Mouse (Mus musculus): ENCODE results near the gene Ap1g2. TPM values are rescaled to one million over a fixed set of nuclear protein-coding genes. Genes with fewer than 3 reads are reported as not detected.

Gene Ap1g2
- polyA plus RNA-seq, 1 experiment = 6.5 TPM

DNA sequence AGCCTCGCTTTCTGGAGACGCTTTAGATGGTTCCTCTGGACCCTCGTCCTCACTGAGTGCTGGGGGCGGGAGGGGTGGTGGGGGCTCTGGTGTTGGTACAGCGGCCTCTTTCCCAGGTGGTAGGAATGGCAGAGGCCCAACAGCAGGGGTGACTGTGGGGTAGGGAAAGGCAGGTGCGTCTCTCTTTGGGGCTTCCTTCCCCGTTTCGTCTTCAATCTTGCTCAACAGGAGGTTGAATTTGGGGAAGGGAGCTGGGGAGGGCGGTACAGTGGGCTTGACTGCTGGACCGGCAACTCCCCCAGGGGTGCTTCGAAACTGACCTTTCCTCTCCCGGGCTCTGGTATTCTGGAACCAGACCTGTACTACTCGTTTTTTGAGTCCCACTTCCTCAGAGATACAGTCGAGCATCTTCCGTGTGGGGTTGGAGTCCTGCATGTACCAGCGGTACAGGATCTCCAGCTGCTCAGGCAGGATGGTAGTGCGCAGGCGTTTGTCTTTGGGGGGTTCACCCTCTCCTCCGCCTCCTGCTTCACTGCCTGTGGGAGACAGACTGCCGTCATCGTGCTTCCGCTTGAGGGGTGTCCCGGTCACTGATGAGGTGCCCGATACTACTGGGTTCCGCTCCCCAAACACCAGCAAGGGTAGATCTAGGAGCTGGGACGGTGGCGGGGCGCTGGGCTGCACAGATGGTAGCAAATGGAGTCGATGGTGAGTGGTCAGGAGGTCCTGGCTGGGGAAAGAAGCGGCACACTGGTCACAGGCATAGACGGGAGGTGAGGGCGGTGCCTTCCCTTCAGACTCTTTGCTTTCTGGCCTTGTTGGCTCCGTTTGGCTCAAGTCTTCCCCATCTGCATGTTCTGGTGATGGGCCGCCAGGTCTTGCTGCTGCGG, 41.7 kb downstream of the Ap1g2 start:
- Histone ChIP-seq H3K27me3 (ENCODE audit: control insufficient read depth, insufficient read depth, insufficient read length) (no peaks in the 10 kb centered on the region), H3K4me2 (ENCODE audit: low read depth) (no peak overlapping the region), H3K4me3 (no peak overlapping the region), H3ac (ENCODE audit: control insufficient read depth, insufficient read length) (no peak overlapping the region), H3K36me3 (ENCODE audit: control insufficient read depth, insufficient read depth) (no peaks in the 10 kb centered on the region), H3K79me2 (ENCODE audit: control insufficient read depth, insufficient read depth) (no peaks in the 10 kb centered on the region)
- TF ChIP-seq USF1 (IDR thresholded peaks at IDR 0.05; ENCODE audit: low read depth) (no peak), CEBPB (IDR thresholded peaks at IDR 0.05; ENCODE audit: insufficient read depth, poor library complexity, severe bottlenecking) (no peak), SRF (IDR thresholded peaks at IDR 0.05; ENCODE audit: control insufficient read depth, insufficient read length, low read depth) (no peak), MAX (IDR thresholded peaks at IDR 0.05; ENCODE audit: low read depth) (no peak), E2F4 (IDR thresholded peaks at IDR 0.05; ENCODE audit: insufficient read depth) (no peak), MYOG (IDR thresholded peaks at IDR 0.05; ENCODE audit: control insufficient read depth in 1 of 3, insufficient read depth in 1 of 3, insufficient read length in 2 of 3, low read depth in 2 of 3) (no peak), TCF12 (IDR thresholded peaks at IDR 0.05; ENCODE audit: insufficient read depth, poor library complexity, severe bottlenecking) (no peak), POLR2AphosphoS2 (IDR thresholded peaks at IDR 0.05; ENCODE audit: insufficient read length, low read depth) (no peak), MYOD1 (IDR thresholded peaks at IDR 0.05; ENCODE audit: control insufficient read depth in 1 of 3, insufficient read length in 2 of 3, low read depth in 2 of 3) (no peak), POLR2A (IDR thresholded peaks at IDR 0.05; ENCODE audit: insufficient read length, low read depth) (no peak), REST (IDR thresholded peaks at IDR 0.05; ENCODE audit: insufficient read depth, insufficient read length) (no peak), TCF3 (IDR thresholded peaks at IDR 0.05; ENCODE audit: insufficient read length, low read depth) (no peak)

DNA sequence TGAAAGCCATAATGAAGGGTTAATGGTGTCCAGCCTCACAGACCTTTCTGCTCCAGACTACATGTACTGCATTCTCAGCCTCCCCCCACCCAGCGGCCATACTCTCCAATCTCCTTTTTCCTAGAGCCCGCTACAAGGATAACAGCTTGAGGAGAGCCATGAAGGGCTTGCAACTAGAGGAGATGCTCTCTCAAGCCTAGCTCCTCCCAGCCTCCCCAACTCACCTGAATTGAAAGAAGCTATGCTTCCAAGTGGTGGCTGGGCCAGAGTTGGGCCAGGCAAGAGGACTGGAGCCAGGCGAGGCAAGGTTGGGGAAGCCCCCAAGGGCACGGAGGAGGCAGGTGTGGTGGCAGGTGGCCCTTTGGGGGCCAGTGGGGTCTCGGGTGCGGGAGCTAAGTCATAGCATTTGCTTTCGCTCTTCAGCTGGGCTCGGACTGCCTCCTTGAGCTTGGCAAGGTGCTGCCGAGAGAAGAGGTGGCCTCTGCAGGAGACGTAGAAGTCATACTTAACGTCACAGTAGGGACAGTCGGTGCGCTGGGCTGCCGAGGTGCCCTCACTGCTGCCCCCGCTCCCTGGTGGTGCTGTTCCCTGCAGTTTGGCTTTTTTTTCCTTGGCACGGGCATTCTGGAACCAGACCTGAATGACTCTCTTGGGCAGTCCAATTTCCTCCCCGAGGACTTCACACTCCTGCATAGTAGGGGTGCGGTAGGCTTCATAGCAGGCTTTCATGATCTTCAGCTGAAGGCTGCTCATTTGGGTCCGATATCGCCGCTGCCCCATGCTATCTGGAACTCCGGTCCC, 42.6 kb downstream of the Ap1g2 start:
- Histone ChIP-seq H3K79me2 (ENCODE audit: control insufficient read depth, insufficient read depth) (no peaks in the 10 kb centered on the region), H3K27me3 (ENCODE audit: control insufficient read depth, insufficient read depth, insufficient read length) (no peaks in the 10 kb centered on the region), H3K36me3 (ENCODE audit: control insufficient read depth, insufficient read depth) (no peaks in the 10 kb centered on the region), H3ac (ENCODE audit: control insufficient read depth, insufficient read length) (no peak overlapping the region), H3K4me2 (ENCODE audit: low read depth) (no peak overlapping the region), H3K4me3 (no peak overlapping the region)
- TF ChIP-seq POLR2A (IDR thresholded peaks at IDR 0.05; ENCODE audit: insufficient read length, low read depth) = no peak
- TF ChIP-seq SRF (IDR thresholded peaks at IDR 0.05; ENCODE audit: control insufficient read depth, insufficient read length, low read depth) = no peak
- no peak for TF ChIP-seq MAX (IDR thresholded peaks at IDR 0.05; ENCODE audit: low read depth)
- no peak for TF ChIP-seq MYOD1 (IDR thresholded peaks at IDR 0.05; ENCODE audit: control insufficient read depth in 1 of 3, insufficient read length in 2 of 3, low read depth in 2 of 3)

DNA sequence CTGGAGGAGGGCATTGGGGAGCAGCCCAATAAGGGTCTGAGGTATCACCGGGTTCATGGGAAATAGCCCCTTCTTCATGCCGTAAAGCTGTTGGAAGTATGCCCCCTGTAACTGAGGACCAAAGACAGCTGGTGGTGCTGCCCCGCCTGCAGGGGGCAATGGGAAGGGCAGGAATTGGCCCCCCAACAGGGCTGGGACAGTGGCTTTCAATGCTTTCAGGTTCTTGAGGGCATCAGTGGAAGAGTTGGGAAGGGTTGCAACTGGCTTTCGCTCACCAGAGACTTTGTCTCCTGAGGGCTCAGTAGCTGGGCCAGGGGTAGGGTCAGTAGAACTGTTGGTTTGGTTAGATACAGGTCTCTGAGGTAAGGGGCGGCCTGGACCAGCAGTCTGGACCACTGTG, 43.3 kb downstream of the Ap1g2 start:
- Histone ChIP-seq H3K4me3 (no peak overlapping the region), H3K4me2 (ENCODE audit: low read depth) (no peak overlapping the region), H3ac (ENCODE audit: control insufficient read depth, insufficient read length) (no peak overlapping the region), H3K27me3 (ENCODE audit: control insufficient read depth, insufficient read depth, insufficient read length) (no peaks in the 10 kb centered on the region), H3K36me3 (ENCODE audit: control insufficient read depth, insufficient read depth) (no peaks in the 10 kb centered on the region), H3K79me2 (ENCODE audit: control insufficient read depth, insufficient read depth) (no peaks in the 10 kb centered on the region)
- TF ChIP-seq MYOG (IDR thresholded peaks at IDR 0.05; ENCODE audit: control insufficient read depth in 1 of 3, insufficient read depth in 1 of 3, insufficient read length in 2 of 3, low read depth in 2 of 3) = no peak
- TF ChIP-seq SRF (IDR thresholded peaks at IDR 0.05; ENCODE audit: control insufficient read depth, insufficient read length, low read depth) = no peak
- TF ChIP-seq CEBPB (IDR thresholded peaks at IDR 0.05; ENCODE audit: insufficient read depth, poor library complexity, severe bottlenecking) = no peak
- no peak for TF ChIP-seq REST (IDR thresholded peaks at IDR 0.05; ENCODE audit: insufficient read depth, insufficient read length)
- no peak for TF ChIP-seq POLR2A (IDR thresholded peaks at IDR 0.05; ENCODE audit: insufficient read length, low read depth)
- no peak for TF ChIP-seq E2F4 (IDR thresholded peaks at IDR 0.05; ENCODE audit: insufficient read depth)
- TF ChIP-seq POLR2AphosphoS2 (IDR thresholded peaks at IDR 0.05; ENCODE audit: insufficient read length, low read depth) = no peak
- no peak for TF ChIP-seq USF1 (IDR thresholded peaks at IDR 0.05; ENCODE audit: low read depth)
- TF ChIP-seq TCF3 (IDR thresholded peaks at IDR 0.05; ENCODE audit: insufficient read length, low read depth) = no peak
- no peak for TF ChIP-seq MYOD1 (IDR thresholded peaks at IDR 0.05; ENCODE audit: control insufficient read depth in 1 of 3, insufficient read length in 2 of 3, low read depth in 2 of 3)
- TF ChIP-seq TCF12 (IDR thresholded peaks at IDR 0.05; ENCODE audit: insufficient read depth, poor library complexity, severe bottlenecking) = no peak
- no peak for TF ChIP-seq MAX (IDR thresholded peaks at IDR 0.05; ENCODE audit: low read depth)

DNA sequence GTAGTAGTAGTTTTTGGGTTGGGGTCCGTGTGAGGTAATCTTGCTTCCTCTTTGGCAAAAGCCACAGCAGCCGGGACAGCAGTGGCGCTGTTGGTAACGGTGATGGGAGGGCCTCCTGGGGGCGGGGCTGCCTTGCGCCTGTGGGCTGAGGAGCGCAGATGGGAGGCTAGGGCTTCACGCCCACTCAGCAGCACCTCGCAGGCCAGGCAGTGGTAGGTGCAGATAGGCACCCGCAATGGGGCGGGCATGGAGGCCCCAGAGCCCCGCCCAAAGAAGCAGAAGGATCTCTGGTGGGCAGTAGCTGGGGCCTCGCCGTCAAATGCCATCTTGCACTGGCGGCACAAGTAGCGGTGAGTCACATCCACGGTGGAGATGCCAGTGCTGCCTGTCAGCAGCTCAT, 43.8 kb downstream of the Ap1g2 start:
- Histone ChIP-seq H3K36me3 (ENCODE audit: control insufficient read depth, insufficient read depth) (no peaks in the 10 kb centered on the region), H3K4me2 (ENCODE audit: low read depth) (peak overlapping the region; percentile 50), H3K27me3 (ENCODE audit: control insufficient read depth, insufficient read depth, insufficient read length) (no peaks in the 10 kb centered on the region), H3K4me3 (no peak overlapping the region), H3ac (ENCODE audit: control insufficient read depth, insufficient read length) (no peak overlapping the region), H3K79me2 (ENCODE audit: control insufficient read depth, insufficient read depth) (no peaks in the 10 kb centered on the region)
- TF ChIP-seq TCF12 (IDR thresholded peaks at IDR 0.05; ENCODE audit: insufficient read depth, poor library complexity, severe bottlenecking) (no peak), MYOG (IDR thresholded peaks at IDR 0.05; ENCODE audit: control insufficient read depth in 1 of 3, insufficient read depth in 1 of 3, insufficient read length in 2 of 3, low read depth in 2 of 3) (no peak), TCF3 (IDR thresholded peaks at IDR 0.05; ENCODE audit: insufficient read length, low read depth) (no peak), SRF (IDR thresholded peaks at IDR 0.05; ENCODE audit: control insufficient read depth, insufficient read length, low read depth) (no peak), MAX (IDR thresholded peaks at IDR 0.05; ENCODE audit: low read depth) (no peak), MYOD1 (IDR thresholded peaks at IDR 0.05; ENCODE audit: control insufficient read depth in 1 of 3, insufficient read length in 2 of 3, low read depth in 2 of 3) (no peak), USF1 (IDR thresholded peaks at IDR 0.05; ENCODE audit: low read depth) (no peak), POLR2A (IDR thresholded peaks at IDR 0.05; ENCODE audit: insufficient read length, low read depth) (no peak), E2F4 (IDR thresholded peaks at IDR 0.05; ENCODE audit: insufficient read depth) (no peak), CEBPB (IDR thresholded peaks at IDR 0.05; ENCODE audit: insufficient read depth, poor library complexity, severe bottlenecking) (no peak), POLR2AphosphoS2 (IDR thresholded peaks at IDR 0.05; ENCODE audit: insufficient read length, low read depth) (no peak), REST (IDR thresholded peaks at IDR 0.05; ENCODE audit: insufficient read depth, insufficient read length) (no peak)
